In genomic region chr11:68046916-68047315, GRCm38 (mm10) we compare ENCODE assay signal across 13 mouse cellular contexts.
DNase-seq lines count a peak whose midpoint lies in the region; ATAC-seq and TF ChIP-seq lines count a peak whose summit lies in the region.
"Had no signal": no experiment of that assay in that cellular context is flagged by ENCODE, and none has a peak within 500 bp of the region (broad histone marks: within the 10 kb centered on the region; RNA-seq: fewer than 3 reads in every experiment).

No protein-coding gene starts in this region.

- ATAC-seq in CD4-positive, CD25-positive, alpha-beta regulatory T cell, adult 4 months, result no peak
- ATAC-seq: forebrain, embryonic 16.5 days had no signal

- no peak overlapping the region for H3K4me3 ChIP-seq in layer of hippocampus, adult 2 months
- H3K4me3 ChIP-seq: lung, embryonic 15.5 days; neural tube, embryonic 12.5 days had no signal

- peak; percentile 41 for DNase-seq in CD4-positive, CD25-positive, alpha-beta regulatory T cell, adult 2 months (ENCODE audit: low read depth, low spot score)
- DNase-seq in layer of hippocampus, adult 2 months (ENCODE audit: low spot score in 2 of 2), result no peak
- DNase-seq in layer of hippocampus, postnatal 25 days (ENCODE audit: extremely low spot score in 1 of 2, low spot score in 1 of 2), result no peak
- peak; percentile 33 for DNase-seq in MN1 (ENCODE audit: low spot score)
- peak; percentile 4 for DNase-seq in naive thymus-derived CD4-positive, alpha-beta T cell, adult 2 months (ENCODE audit: low read depth)
- no peak for DNase-seq in urinary bladder, postnatal 4 days (ENCODE audit: low spot score in 2 of 2)
- DNase-seq in testis, postnatal 10 days (ENCODE audit: low spot score), result no peak
- DNase-seq: adrenal gland, adult 2 months; cerebellum, postnatal 25 days had no signal

- TF ChIP-seq CTCF in layer of hippocampus, adult 2 months (conservative IDR thresholded peaks at IDR 0.05), result peak; percentile 64

- no peak overlapping the region for H3K27ac ChIP-seq in layer of hippocampus, adult 2 months
- H3K27ac ChIP-seq: lung, embryonic 15.5 days; neural tube, embryonic 12.5 days had no signal

Comparison
In these comparisons a context has a peak if more than half of its experiments do, and no peak if none do; other contexts are left out.
1. DNase-seq: peak in CD4-positive, CD25-positive, alpha-beta regulatory T cell, adult 2 months (single experiment), MN1 (single experiment) and naive thymus-derived CD4-positive, alpha-beta T cell, adult 2 months (single experiment); none in layer of hippocampus, adult 2 months (0 of 2), layer of hippocampus, postnatal 25 days (0 of 2), urinary bladder, postnatal 4 days (0 of 2) and testis, postnatal 10 days (single experiment).